ENCODE assay signal across 8 mouse cellular contexts in the genomic region with DNA sequence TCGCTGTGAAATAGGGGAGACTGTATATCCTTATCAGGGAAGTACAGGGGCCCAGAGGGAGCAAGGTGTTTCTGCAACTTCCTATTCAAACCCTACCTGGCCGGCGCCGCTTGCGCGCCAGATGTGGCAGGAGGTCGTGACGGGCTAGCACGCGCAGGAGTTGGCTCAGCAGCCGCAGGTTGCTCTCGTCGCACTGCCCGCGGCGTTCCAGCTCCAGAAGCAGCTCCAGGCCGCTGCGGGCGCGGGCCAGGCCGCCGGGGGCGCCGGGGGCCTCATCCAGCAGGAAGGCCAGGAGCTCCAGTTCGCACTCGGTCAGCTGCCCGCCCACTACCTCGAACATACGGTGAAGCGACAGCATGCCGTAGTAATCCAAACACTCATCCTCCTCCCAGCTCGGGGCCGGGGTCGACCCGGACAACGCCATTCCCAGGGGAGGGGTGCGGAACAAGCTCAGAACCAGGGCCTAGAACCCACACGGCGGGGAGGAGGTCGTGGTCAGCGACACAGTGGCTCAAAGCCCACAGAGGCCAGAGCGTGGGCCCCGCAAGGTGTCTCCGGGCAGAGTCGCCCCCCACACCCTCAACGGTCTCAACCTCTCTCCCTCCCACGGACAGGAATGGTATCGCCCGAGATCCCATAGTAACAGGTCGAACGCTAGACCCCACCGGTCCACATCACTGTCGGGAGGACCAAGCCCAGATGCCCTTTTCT. TPM values are rescaled to one million over a fixed set of nuclear protein-coding genes. Genes with fewer than 3 reads are reported as not detected.
A peak's percentile ranks its signal among the peaks of the same experiment; 100 is the strongest.
DNase-seq lines count a peak whose midpoint lies in the region; ATAC-seq and TF ChIP-seq lines count a peak whose summit lies in the region.

No protein-coding gene starts in this region.

- H3ac ChIP-seq in myocyte (ENCODE audit: control insufficient read depth, insufficient read length): peak overlapping the region; percentile 34

- WGBS in forebrain, embryonic 10.5 days: 1% methylated on average over 53 of the region's 53 CpGs
- under 1% methylated on average over 52 of the region's 53 CpGs for WGBS in hindbrain, embryonic 16.5 days
- WGBS in liver, embryonic 11.5 days: under 1% methylated on average over 53 of the region's 53 CpGs
- WGBS in stomach, embryonic 16.5 days: 1% methylated on average over 53 of the region's 53 CpGs

- peaks cover 48% of the 10 kb centered on the region for H3K4me1 ChIP-seq in forebrain, embryonic 10.5 days
- H3K4me1 ChIP-seq in hindbrain, embryonic 16.5 days (ENCODE audit: control insufficient read depth, insufficient read depth, low read depth, low read length): peaks cover 27% of the 10 kb centered on the region
- peaks cover 35% of the 10 kb centered on the region for H3K4me1 ChIP-seq in liver, embryonic 11.5 days (replicated peaks; ENCODE audit: control insufficient read depth, insufficient read depth, low read length)
- H3K4me1 ChIP-seq in stomach, embryonic 16.5 days (ENCODE audit: control insufficient read depth, insufficient read depth, low read length): peaks cover 29% of the 10 kb centered on the region

- peak overlapping the region; percentile 96 for H3K27ac ChIP-seq in forebrain, embryonic 10.5 days
- H3K27ac ChIP-seq in hindbrain, embryonic 16.5 days (ENCODE audit: low read depth, low read length): peak overlapping the region; percentile 81
- peak overlapping the region; percentile 97 for H3K27ac ChIP-seq in liver, embryonic 11.5 days (ENCODE audit: low read depth, low read length)
- H3K27ac ChIP-seq in stomach, embryonic 16.5 days (ENCODE audit: low read length): peak overlapping the region; percentile 88

- peak overlapping the region; percentile 71 for H3K4me3 ChIP-seq in forebrain, embryonic 10.5 days
- peak overlapping the region; percentile 78 for H3K4me3 ChIP-seq in hindbrain, embryonic 16.5 days (ENCODE audit: low read length)
- peak overlapping the region; percentile 88 for H3K4me3 ChIP-seq in liver, embryonic 11.5 days (ENCODE audit: low read depth, low read length)
- H3K4me3 ChIP-seq in myocyte: peak overlapping the region; percentile 90
- peak overlapping the region; percentile 72 for H3K4me3 ChIP-seq in stomach, embryonic 16.5 days (replicated peaks; ENCODE audit: low read length)

- TF ChIP-seq CTCF in brain, embryonic 14.5 days (IDR thresholded peaks at IDR 0.05; ENCODE audit: borderline replicate concordance, extremely low read depth, insufficient read depth, insufficient read length): peak; percentile 13; the same call in 1 of the 2 replicates

- no peaks in the 10 kb centered on the region for H3K9me3 ChIP-seq in forebrain, embryonic 10.5 days
- H3K9me3 ChIP-seq in hindbrain, embryonic 16.5 days (ENCODE audit: control insufficient read depth, low read length): no peaks in the 10 kb centered on the region
- H3K9me3 ChIP-seq in liver, embryonic 11.5 days (ENCODE audit: control insufficient read depth, low read length): no peaks in the 10 kb centered on the region
- no peaks in the 10 kb centered on the region for H3K9me3 ChIP-seq in stomach, embryonic 16.5 days (replicated peaks; ENCODE audit: control insufficient read depth, low read length)

- H3K9ac ChIP-seq in hindbrain, embryonic 16.5 days (ENCODE audit: low read depth, low read length): peak overlapping the region; percentile 82
- H3K9ac ChIP-seq in liver, embryonic 11.5 days (ENCODE audit: low read depth, low read length): peak overlapping the region; percentile 89
- H3K9ac ChIP-seq in stomach, embryonic 16.5 days (ENCODE audit: low read length): peak overlapping the region; percentile 81

- peak; percentile 28 for DNase-seq in gastrocnemius, adult 18-20 months (ENCODE audit: low spot score)
- DNase-seq in gastrocnemius, postnatal 36 days: no peak
- peak; percentile 77 for DNase-seq in brain, embryonic 14.5 days (ENCODE audit: low read depth)
- peak; percentile 84 for DNase-seq in forebrain, embryonic 10.5 days (ENCODE audit: extremely low spot score, low spot score)
- peak; percentile 83 for DNase-seq in liver, embryonic 11.5 days (ENCODE audit: low spot score)

- peaks cover 19% of the 10 kb centered on the region for H3K79me2 ChIP-seq in myocyte (ENCODE audit: control insufficient read depth, insufficient read depth)

- peaks cover 23% of the 10 kb centered on the region for H3K36me3 ChIP-seq in forebrain, embryonic 10.5 days (replicated peaks)
- H3K36me3 ChIP-seq in hindbrain, embryonic 16.5 days (ENCODE audit: control insufficient read depth, insufficient read depth, low read length): no peaks in the 10 kb centered on the region
- H3K36me3 ChIP-seq in liver, embryonic 11.5 days (ENCODE audit: control insufficient read depth, insufficient read depth, low read length): peaks cover 2% of the 10 kb centered on the region; the same call in 1 of the 2 replicates
- no peaks in the 10 kb centered on the region for H3K36me3 ChIP-seq in myocyte (ENCODE audit: control insufficient read depth, insufficient read depth)
- H3K36me3 ChIP-seq in stomach, embryonic 16.5 days (ENCODE audit: control insufficient read depth, insufficient read depth, low read length): 0 out of 2 replicates have a peak, but pooled peaks cover 8% of the 10 kb centered on the region

- H3K27me3 ChIP-seq in forebrain, embryonic 10.5 days (ENCODE audit: poor library complexity, severe bottlenecking): no peaks in the 10 kb centered on the region
- H3K27me3 ChIP-seq in hindbrain, embryonic 16.5 days (replicated peaks; ENCODE audit: control insufficient read depth, insufficient read depth, low read length): no peaks in the 10 kb centered on the region
- no peaks in the 10 kb centered on the region for H3K27me3 ChIP-seq in liver, embryonic 11.5 days (replicated peaks; ENCODE audit: control insufficient read depth, insufficient read depth, low read length)
- no peaks in the 10 kb centered on the region for H3K27me3 ChIP-seq in myocyte (ENCODE audit: control insufficient read depth, insufficient read depth, insufficient read length)
- H3K27me3 ChIP-seq in stomach, embryonic 16.5 days (ENCODE audit: control insufficient read depth, insufficient read depth, low read length): no peaks in the 10 kb centered on the region

- intact Hi-C loops in gastrocnemius, postnatal 36 days (cut with DNase I): loop anchor here (5.0 kb wide), 1 partner anchor 1938 kb away; no protein-coding TSS in a partner anchor

- peak overlapping the region; percentile 92 for H3K4me2 ChIP-seq in hindbrain, embryonic 16.5 days (ENCODE audit: low read length)
- H3K4me2 ChIP-seq in liver, embryonic 11.5 days: peak overlapping the region; percentile 90
- H3K4me2 ChIP-seq in myocyte (ENCODE audit: low read depth): peak overlapping the region; percentile 100
- H3K4me2 ChIP-seq in stomach, embryonic 16.5 days (ENCODE audit: low read depth, low read length): peak overlapping the region; percentile 68

- TF ChIP-seq POLR2A in brain, embryonic 14.5 days (IDR thresholded peaks at IDR 0.05; ENCODE audit: borderline replicate concordance, extremely low read depth, insufficient read depth, insufficient read length, poor library complexity, severe bottlenecking): no peak
- TF ChIP-seq POLR2A in myocyte (IDR thresholded peaks at IDR 0.05; ENCODE audit: insufficient read length, low read depth): peak; percentile 19

- peak; percentile 5; the same call in 1 of the 2 replicates for ATAC-seq in hindbrain, embryonic 16.5 days
- peak; percentile 22; the same call in 1 of the 2 replicates for ATAC-seq in liver, embryonic 11.5 days (replicated peaks; ENCODE audit: low FRiP score)
- peak; percentile 8; the same call in 1 of the 2 replicates for ATAC-seq in stomach, embryonic 16.5 days (ENCODE audit: insufficient read depth, low FRiP score)

RNA-seq across cellular contexts. Expression of a gene that starts 1.6 kb away (rescaled TPM):
- 1 to 10 TPM; 8.3 to 8.4 TPM for total RNA-seq in gastrocnemius, adult 18-20 months (2021)
- 10 to 100 TPM in 1 of 2 experiments, 1 to 10 TPM in 1; 8.4 to 10.7 TPM for total RNA-seq in gastrocnemius, postnatal 36 days (2021)
- 19.1 and 19.7 TPM in 2 replicates for polyA plus RNA-seq in brain, embryonic 14.5 days (2012; rRNA removed)
- 8.8 and 10.7 TPM in 2 replicates for polyA plus RNA-seq in forebrain, embryonic 10.5 days (2016; fragmentation: Nextera tagmentation; extraction: Ambion mirVana)
- 14.2 and 14.8 TPM in 2 replicates for polyA plus RNA-seq in hindbrain, embryonic 16.5 days (2015; fragmentation: Nextera tagmentation; extraction: Ambion mirVana)
- polyA plus RNA-seq in liver, embryonic 11.5 days (2014; fragmentation: Nextera tagmentation; extraction: Ambion mirVana): 19.6 and 21.1 TPM in 2 replicates
- polyA plus RNA-seq in myocyte (2012; fragmentation: generic; extraction: Trizol): 8.8 TPM
- 9.1 and 9.7 TPM in 2 replicates for polyA plus RNA-seq in stomach, embryonic 16.5 days (2015; fragmentation: Nextera tagmentation; extraction: Ambion mirVana)

RNA-seq across cellular contexts. Expression of a gene that starts 2.4 kb away (rescaled TPM):
- total RNA-seq in gastrocnemius, adult 18-20 months (2021): 1 to 10 TPM; 4.7 to 5.3 TPM
- 1 to 10 TPM; 4.1 to 5.5 TPM for total RNA-seq in gastrocnemius, postnatal 36 days (2021)
- polyA plus RNA-seq in brain, embryonic 14.5 days (2012; rRNA removed): 9.0 and 10.0 TPM in 2 replicates
- polyA plus RNA-seq in forebrain, embryonic 10.5 days (2016; fragmentation: Nextera tagmentation; extraction: Ambion mirVana): 2.6 and 2.9 TPM in 2 replicates
- 1.6 and 1.8 TPM in 2 replicates for polyA plus RNA-seq in hindbrain, embryonic 16.5 days (2015; fragmentation: Nextera tagmentation; extraction: Ambion mirVana)
- polyA plus RNA-seq in liver, embryonic 11.5 days (2014; fragmentation: Nextera tagmentation; extraction: Ambion mirVana): 4.0 and 4.2 TPM in 2 replicates
- polyA plus RNA-seq in myocyte (2012; fragmentation: generic; extraction: Trizol): 5.6 TPM
- 2.5 and 2.9 TPM in 2 replicates for polyA plus RNA-seq in stomach, embryonic 16.5 days (2015; fragmentation: Nextera tagmentation; extraction: Ambion mirVana)

RNA-seq across cellular contexts. Expression of a gene that starts 18.8 kb away (rescaled TPM):
- 10 to 100 TPM; 83.2 to 83.8 TPM for total RNA-seq in gastrocnemius, adult 18-20 months (2021)
- total RNA-seq in gastrocnemius, postnatal 36 days (2021): 10 to 100 TPM; 64.0 to 69.6 TPM
- 224 and 265 TPM in 2 replicates for polyA plus RNA-seq in brain, embryonic 14.5 days (2012; rRNA removed)
- polyA plus RNA-seq in forebrain, embryonic 10.5 days (2016; fragmentation: Nextera tagmentation; extraction: Ambion mirVana): 10.7 and 10.8 TPM in 2 replicates
- polyA plus RNA-seq in hindbrain, embryonic 16.5 days (2015; fragmentation: Nextera tagmentation; extraction: Ambion mirVana): 13.0 and 16.4 TPM in 2 replicates
- polyA plus RNA-seq in liver, embryonic 11.5 days (2014; fragmentation: Nextera tagmentation; extraction: Ambion mirVana): 11.0 and 13.0 TPM in 2 replicates
- polyA plus RNA-seq in myocyte (2012; fragmentation: generic; extraction: Trizol): 69.4 TPM
- 5.7 and 6.3 TPM in 2 replicates for polyA plus RNA-seq in stomach, embryonic 16.5 days (2015; fragmentation: Nextera tagmentation; extraction: Ambion mirVana)

RNA-seq across cellular contexts. Expression of a gene that starts 31.7 kb away (rescaled TPM):
- total RNA-seq in gastrocnemius, adult 18-20 months (2021): 1 to 10 TPM; 5.7 to 7.3 TPM
- 1 to 10 TPM; 5.0 to 6.1 TPM for total RNA-seq in gastrocnemius, postnatal 36 days (2021)
- polyA plus RNA-seq in brain, embryonic 14.5 days (2012; rRNA removed): 20.2 and 28.4 TPM in 2 replicates
- polyA plus RNA-seq in forebrain, embryonic 10.5 days (2016; fragmentation: Nextera tagmentation; extraction: Ambion mirVana): 8.4 and 10.1 TPM in 2 replicates
- 3.7 and 4.3 TPM in 2 replicates for polyA plus RNA-seq in hindbrain, embryonic 16.5 days (2015; fragmentation: Nextera tagmentation; extraction: Ambion mirVana)
- 13.8 and 16.4 TPM in 2 replicates for polyA plus RNA-seq in liver, embryonic 11.5 days (2014; fragmentation: Nextera tagmentation; extraction: Ambion mirVana)
- 42.5 TPM for polyA plus RNA-seq in myocyte (2012; fragmentation: generic; extraction: Trizol)
- polyA plus RNA-seq in stomach, embryonic 16.5 days (2015; fragmentation: Nextera tagmentation; extraction: Ambion mirVana): 6.9 and 11.0 TPM in 2 replicates

RNA-seq across cellular contexts. Expression of a gene that starts 39.3 kb away (rescaled TPM):
- under 1 TPM; 0.07 to 0.09 TPM for total RNA-seq in gastrocnemius, adult 18-20 months (2021)
- total RNA-seq in gastrocnemius, postnatal 36 days (2021): under 1 TPM; 0.10 to 0.72 TPM
- polyA plus RNA-seq in brain, embryonic 14.5 days (2012; rRNA removed): 44.6 and 57.5 TPM in 2 replicates
- 5.5 and 7.0 TPM in 2 replicates for polyA plus RNA-seq in forebrain, embryonic 10.5 days (2016; fragmentation: Nextera tagmentation; extraction: Ambion mirVana)
- 19.8 and 28.7 TPM in 2 replicates for polyA plus RNA-seq in hindbrain, embryonic 16.5 days (2015; fragmentation: Nextera tagmentation; extraction: Ambion mirVana)
- 2.2 and 3.2 TPM in 2 replicates for polyA plus RNA-seq in liver, embryonic 11.5 days (2014; fragmentation: Nextera tagmentation; extraction: Ambion mirVana)
- polyA plus RNA-seq in myocyte (2012; fragmentation: generic; extraction: Trizol): 0.01 TPM
- 1.4 TPM in 2 replicates for polyA plus RNA-seq in stomach, embryonic 16.5 days (2015; fragmentation: Nextera tagmentation; extraction: Ambion mirVana)

Comparison
In these comparisons a context has a peak if more than half of its experiments do, and no peak if none do; other contexts are left out.
1. DNase-seq: peak in gastrocnemius, adult 18-20 months (single experiment), brain, embryonic 14.5 days (single experiment), forebrain, embryonic 10.5 days (single experiment) and liver, embryonic 11.5 days (single experiment); none in gastrocnemius, postnatal 36 days (0 of 2).
2. Peak in every context shown above with its lines, with median percentiles within 50 percentile points of each other: H3K27ac ChIP-seq, H3K4me3 ChIP-seq, ATAC-seq, H3K4me2 ChIP-seq and H3K9ac ChIP-seq.